Mouse (Mus musculus): Measurements from ENCODE around the gene Glb1l2.

Glb1l2 gene

DNA sequence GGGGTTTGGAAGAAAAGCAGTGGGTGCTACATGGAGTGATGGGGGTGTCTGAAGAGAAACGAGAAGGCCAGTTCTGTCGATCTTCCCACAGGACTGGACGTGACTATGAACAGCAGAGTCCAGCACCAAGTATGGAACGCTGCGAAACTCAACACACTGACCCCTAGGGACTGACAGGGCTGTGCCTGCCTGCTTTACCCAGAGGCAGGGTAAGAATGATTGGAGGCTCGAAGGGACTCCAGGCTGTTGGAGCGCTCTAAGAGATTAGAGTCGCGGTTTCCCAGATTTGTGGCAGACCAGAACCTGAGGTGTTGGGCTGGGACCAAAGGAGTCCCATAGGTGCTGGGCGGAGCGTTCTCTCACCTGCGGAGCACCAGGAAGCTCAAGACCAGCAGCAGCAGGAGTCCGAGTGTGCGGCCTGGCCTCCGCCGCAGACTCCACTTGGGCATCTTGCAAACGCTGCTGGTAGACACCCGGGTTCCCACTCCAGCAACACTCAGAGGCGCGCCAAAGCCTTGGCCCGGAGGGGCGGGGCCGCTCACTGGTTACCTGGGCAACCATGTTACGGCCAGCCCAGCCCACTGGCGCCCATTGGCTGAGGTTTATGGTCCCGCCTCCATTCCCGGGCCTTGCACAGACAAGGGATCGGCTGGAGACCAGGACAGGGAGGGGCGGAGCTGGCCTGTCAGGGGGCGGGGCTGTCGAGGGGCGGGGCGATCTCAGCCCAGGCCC is at the start of gene Glb1l2:
Gene Glb1l2, minus strand, starts transcription at position 534 of the 732 bp plus-strand sequence.
- peak; percentile 97 for DNase-seq (ENCODE audit: low read depth, low spot score)

DNA sequence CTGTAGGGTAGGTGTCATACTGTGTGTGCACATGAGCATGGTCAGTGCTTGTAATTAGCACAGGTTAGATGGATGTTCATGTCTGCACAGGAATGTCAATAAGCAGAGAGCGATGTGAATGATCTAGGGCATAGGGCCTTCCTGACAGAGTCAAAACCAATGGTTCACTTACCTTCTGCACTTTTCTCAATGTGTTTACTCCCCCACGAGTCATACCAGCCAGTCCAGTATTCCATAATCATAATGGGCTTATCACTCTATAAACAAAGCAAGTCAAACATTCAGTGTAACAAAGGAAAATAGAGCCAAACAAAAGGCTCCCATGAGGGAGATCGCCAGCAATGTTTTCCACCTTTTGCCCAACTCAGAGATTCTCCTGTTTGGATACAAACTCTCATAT is 24.8 kb upstream of the Glb1l2 start:
- no peak for DNase-seq (ENCODE audit: low read depth, low spot score)

DNA sequence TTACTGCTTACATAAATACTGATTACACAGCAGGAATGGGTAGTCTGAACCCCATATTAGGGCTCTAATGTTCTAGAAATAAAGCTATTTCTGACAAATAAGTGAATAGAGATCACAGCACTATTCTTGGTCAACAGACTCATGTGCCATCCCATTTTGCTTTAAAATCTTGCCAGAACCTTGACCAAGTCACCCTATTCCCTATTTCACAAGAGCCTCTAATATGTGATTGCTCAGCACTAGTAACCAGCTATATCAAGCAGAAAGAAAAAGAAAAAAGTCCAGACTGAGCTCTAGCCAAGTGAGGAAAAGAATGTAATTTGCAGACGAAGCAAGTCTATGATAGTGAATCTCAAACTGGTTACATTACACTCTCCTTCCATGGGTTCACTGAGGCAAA is 13.7 kb upstream of the Glb1l2 start:
- no peak for DNase-seq (ENCODE audit: low read depth, low spot score)

DNA sequence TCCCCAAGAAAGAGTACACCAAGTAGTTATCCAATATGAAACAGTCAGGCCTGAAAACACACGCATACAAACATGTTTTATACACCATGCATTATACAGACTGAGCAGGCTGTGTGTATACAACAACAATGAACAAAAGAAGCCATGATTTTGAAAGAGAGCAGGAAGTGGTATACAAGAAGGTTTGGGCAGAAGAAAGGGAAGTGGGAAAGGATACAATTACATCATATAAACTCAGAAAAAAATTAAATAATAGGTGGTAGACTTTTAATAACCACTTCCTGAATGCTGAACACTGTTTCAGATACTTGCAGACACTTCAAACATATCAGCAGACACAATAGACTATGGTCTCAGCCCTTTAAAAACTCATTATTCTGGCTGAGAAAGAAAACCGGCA is 2.5 kb upstream of the Glb1l2 start:
- no peak for DNase-seq (ENCODE audit: low read depth, low spot score)

DNA sequence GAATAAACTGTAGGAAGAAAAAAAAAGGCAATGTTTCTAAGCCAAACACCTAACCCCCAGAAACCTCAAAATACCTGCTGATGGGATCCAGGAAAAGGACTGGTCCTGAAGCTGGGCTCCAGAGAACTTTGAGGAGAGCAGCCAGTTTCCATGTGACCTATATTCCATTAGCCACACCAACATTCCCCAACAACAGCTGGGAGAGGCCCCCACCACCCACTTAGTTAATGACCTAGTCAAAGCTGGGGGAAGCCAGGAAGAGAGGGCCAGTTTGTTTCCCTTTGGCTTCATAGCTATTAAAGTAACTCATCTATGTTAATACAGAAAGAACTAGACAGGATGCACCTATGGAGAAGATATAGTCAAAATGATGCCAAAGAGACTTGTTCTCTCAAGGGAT is 1.9 kb downstream of the Glb1l2 start:
- DNase-seq (ENCODE audit: low read depth, low spot score): no peak

DNA sequence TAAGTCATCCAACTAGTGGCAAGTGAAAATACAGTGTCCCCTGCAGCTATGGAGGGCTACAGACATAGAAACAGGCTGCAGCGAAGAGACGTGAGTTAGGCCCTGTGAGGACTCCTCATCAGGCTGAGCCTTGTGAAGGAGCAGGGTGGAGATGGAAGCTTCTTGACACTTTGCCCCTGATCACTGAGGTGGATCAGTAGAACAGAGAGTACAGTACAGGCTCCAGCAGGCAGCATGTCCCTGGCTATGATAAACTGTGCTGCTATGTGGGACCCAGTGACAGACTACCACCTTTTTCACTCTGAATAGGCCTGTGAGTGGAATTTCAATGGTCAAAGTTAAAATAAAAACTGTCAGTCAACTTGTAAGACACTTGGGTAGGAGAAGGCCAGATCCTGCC is 5.9 kb downstream of the Glb1l2 start:
- DNase-seq (ENCODE audit: low read depth, low spot score): no peak

DNA sequence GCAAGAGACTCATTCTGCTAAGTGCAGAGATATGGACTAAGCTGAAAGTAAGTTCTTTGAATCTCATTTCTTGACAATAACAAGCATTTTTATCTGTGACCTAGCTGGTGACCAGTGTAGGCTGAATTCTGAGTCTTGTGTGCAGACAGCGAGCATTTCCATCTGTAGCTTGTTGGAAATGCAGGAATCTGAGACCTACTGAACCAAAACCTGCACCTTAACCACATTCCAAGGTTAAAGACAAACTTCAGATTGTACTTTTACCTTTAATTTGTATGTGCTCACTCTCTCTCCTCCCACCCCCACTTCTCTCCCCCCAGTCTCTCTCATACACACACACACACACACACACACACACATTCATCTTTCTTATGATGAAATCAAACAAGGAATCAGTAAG is 7.5 kb downstream of the Glb1l2 start:
- DNase-seq (ENCODE audit: low read depth, low spot score): no peak

DNA sequence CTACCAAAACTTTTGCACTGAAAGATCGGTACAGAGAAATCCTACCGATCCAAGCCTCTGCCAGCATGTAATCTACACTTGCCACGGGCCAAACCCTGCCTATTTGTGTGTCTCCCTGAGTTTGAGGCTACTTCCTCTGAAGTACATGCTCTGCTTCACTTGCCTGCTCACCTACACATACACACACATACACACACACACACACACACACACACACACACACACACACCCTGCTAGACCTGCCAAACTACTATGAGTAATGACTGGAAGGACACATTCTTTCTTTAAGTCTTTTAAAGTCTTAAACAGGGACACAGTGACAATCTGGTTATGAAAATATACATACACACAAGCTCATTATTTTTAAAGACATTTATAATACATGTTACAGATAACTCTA is 8.1 kb downstream of the Glb1l2 start:
- DNase-seq (ENCODE audit: low read depth, low spot score): no peak

DNA sequence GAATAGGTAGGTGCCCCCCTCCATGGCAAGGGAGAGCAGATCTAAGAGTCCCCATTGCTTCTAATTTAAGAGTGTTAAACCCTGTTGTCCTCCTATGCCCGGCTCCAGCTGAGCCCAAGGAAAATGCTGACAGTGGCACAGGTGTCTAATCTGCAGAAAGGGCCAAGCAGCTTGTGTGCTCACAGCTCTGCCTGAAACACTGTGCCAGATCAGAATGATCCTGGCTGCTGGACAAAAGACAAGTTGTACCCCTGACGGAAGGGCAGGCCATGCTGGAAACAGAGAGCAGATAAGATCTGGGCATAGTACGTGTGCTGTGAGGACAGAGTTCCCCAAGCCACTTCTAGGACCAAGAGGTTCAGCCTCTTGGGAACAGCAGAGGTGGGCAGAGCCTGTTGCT is 13.4 kb downstream of the Glb1l2 start:
- DNase-seq (ENCODE audit: low read depth, low spot score): no peak

DNA sequence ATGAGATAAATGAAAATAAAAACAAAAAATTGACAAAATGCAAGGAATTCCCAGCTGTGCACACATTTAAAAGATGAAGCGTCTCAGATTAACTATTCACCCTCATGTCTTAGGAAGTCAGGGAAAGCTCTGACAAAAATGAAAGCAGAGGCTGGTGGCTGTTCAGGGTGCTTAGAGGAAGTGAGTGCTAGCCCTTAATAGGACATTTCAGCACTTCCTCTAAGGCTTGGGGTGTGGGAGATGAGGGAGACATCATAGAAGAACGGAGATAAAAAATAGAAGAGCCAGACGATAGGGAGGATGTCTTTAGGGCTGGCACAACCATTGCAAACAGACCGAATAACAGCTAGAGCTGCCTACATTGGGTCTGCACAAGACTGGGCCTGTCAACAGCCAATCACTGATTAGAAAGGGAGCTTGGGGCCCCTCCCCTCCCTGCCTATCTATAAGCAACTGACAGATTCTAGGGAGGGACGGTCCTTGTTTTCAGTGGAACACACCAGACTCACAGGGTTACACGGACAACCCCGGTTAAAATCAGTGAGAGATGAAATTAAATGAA is 22.8 kb downstream of the Glb1l2 start:
- no peak for DNase-seq (ENCODE audit: low read depth, low spot score)

DNA sequence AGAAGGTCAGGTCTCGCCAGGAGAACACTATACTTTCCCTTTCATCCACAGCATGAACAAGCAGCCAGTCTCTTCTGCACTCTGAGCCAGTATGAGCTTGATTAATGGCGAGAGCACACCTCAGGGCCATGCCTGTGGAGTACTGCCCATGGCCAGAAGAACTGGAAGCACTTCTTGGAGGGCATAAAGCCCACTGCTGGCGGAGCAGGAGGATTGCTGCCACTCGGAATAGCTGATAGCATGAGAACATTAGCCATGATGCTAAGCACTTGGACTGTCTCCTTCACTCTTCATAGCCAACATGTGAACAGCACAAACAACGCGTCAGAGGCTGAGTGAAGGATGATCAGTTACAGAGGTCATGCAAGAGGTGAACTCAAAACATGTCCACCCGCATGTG is 27.8 kb downstream of the Glb1l2 start:
- DNase-seq (ENCODE audit: low read depth, low spot score): no peak

DNA sequence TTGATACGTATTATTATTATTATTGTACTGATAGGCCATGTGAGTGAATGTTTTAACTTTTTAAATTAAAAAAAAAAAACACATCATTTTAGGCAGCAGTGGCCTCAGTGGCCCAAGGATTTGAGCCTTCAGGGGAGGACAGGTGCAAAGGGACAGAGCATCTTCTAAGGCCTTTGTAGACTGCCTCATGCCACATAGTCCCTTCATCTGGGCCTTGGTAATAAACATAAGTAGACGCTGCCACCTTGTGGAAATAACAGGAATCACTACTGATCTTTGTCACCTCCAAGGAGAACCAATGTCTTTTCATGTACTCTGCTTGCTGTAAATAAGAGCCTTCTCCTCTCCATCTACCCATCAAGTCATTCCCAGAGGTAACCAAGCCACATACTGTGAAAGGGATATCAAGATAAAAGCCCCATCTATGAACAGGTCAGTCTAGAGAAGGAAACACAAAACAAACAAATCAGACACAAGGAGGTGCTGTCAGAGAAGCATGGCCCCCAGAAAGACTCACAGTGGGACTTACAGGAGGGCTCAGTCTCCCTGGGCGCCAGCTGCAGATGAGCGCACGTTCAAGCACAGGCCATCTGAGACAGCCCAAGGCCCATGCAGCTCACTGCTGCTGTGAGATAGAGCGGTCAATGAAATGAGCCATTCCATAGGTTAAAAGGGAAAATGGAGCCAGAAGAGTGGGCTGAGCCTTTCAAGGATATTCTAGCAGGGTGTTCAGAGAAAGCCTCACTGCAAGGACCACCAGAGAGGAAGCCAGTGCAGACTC is 30.0 kb downstream of the Glb1l2 start:
- DNase-seq (ENCODE audit: low read depth, low spot score): peak; percentile 74

DNA sequence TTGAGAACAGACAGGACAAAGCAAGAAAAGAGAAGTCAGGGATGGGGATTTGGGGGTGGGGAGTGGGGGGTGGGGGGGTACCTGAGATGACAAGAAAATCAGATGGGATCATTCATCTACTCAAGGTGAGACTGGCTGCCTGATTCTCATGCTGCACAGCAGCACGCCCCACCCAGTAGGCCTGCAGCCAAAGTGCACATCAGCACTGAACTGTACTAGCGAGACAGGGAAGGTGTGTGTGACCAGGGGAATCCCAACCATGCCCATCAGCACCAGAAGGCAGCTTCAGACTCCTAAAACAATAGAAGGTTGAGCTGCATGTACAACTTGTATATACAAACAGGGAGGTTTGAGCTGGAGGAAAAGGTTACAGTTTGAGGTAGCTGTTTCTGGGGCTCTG is 30.6 kb downstream of the Glb1l2 start:
- no peak for DNase-seq (ENCODE audit: low read depth, low spot score)

DNA sequence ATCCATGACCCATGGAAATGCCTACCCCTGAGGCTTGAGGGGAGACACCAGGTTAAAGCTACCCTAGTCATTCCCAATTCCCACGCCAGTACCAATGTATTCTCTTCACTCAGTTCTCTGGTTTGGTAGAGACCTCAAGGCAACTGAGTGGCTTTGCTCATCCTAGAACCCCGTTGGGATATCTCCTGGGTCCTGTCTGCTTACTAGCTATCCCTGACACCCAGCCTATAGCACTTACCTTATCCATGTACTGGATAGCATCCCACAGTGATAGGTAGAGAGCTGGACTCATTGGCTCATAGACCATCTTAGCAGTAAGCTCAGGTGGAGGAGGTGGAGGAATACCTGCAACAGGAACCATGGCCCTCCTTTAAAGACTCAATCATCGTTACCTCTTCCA is 38.1 kb downstream of the Glb1l2 start:
- no peak for DNase-seq (ENCODE audit: low read depth, low spot score)

DNA sequence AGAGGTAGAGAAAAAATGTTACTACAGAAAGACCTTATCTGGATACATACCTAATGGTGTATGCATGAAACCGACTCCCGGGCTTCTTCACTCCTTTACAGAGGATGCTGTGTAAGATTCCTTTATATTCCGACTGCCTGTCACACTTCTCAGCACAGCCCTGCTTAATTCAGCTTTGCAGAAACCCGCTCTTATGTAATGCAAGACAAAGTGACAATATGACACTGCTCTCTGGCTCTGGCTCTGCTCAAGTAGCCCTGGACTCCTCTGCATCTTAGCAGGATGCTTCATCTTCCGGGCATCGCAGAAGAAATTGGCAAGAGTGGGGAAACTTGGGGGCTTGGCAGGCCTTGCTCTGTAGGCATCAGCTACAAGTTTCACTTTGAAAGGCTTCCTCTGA is 43.8 kb downstream of the Glb1l2 start:
- DNase-seq (ENCODE audit: low read depth, low spot score): no peak

DNA sequence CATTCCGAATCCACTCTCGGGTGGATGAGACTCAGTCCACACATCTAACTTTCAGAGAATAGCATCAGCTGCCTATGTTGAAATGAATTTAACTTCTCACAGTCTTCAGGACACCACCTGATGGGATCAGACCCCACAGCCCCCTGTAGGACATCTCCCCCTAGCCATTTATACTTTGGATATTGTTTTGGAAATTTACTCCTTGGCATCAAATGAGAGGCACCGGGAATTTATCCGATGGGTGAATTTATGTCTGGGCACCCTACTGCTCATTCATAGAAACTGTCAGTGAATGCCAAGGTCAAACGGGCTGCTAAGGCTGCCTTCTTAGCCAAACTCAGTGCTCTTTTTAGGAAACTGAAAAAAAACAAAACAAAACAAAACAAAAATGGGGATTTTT is 45.7 kb downstream of the Glb1l2 start:
- no peak for DNase-seq (ENCODE audit: low read depth, low spot score)

DNA sequence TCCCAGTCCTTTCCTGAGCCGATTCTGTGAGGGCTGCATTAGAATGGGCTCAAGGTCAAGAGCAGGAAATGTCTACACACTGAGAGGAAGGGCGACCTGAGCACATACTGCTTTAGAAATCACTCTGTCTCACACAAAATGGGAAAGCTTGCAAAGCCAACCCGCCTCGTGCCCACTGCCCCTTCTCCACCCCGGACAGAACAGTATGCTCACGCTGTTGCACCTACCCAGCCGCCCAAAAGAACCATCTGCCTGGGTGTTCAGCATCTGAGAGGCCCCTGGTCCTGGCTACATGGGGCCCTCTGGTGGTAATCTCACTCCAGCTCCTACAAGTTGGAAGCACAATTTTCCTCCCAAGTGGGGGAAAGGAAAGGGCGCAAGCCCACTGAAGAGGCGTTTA is 46.2 kb downstream of the Glb1l2 start:
- DNase-seq (ENCODE audit: low read depth, low spot score): peak; percentile 70

DNA sequence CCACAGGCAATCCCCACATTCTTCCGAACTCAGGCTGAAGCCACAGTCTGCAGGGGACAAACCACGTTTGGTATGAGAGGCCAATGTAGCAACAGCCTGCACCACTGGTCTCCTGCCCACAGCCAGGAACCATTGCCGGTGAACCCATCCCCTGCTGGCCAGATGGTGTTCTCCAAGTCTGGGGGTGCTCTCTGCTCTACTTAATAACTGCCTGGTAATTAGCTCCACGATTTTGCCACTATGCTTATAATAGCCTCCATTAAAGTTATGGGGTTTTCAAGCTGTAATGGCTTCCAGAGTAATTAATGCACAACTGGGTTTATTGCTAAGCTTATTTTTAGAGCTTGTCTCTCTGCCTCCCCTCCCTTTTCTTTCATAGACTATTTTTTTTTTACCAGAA is 57.4 kb downstream of the Glb1l2 start:
- no peak for DNase-seq (ENCODE audit: low read depth, low spot score)

DNA sequence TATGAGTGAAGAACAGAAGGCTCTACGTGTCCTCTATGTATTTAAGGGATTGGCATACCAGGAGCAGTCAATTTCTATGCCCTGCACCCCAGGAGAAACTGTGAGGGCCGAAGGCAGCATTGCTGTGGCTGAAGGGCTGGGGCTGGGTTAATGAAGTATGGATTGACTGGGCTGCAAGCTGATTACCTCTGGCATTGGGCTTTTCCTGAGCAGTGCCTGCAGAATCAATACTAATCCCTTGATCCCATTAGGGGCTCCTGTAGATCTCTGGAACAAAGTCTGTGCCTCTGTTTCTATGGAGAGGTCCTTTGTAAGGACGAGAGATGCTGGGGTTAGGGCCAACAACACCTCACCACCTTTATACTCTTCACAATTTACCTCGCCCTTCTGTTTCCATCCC is 59.1 kb downstream of the Glb1l2 start:
- DNase-seq (ENCODE audit: low read depth, low spot score): no peak

DNA sequence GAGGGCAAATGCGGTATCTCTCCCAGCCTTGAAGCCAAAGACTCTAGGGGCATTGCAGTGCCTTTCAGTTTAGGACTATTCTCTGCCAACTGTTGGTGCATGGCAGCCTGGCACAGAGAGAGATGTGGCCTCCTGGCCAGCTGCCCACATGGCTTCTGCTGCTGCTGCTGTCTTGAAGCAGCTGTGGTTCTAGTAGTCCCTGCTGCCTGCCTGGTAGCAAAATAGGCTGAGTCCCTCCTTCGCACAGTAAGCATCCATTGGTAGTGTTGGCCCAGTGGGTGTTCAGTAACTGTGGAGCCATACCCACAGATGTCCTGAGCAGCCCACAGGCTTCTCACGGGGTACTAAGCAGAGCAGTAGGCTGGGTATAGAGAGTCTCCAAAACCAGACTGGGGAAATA is 63.5 kb downstream of the Glb1l2 start:
- DNase-seq (ENCODE audit: low read depth, low spot score): no peak

DNA sequence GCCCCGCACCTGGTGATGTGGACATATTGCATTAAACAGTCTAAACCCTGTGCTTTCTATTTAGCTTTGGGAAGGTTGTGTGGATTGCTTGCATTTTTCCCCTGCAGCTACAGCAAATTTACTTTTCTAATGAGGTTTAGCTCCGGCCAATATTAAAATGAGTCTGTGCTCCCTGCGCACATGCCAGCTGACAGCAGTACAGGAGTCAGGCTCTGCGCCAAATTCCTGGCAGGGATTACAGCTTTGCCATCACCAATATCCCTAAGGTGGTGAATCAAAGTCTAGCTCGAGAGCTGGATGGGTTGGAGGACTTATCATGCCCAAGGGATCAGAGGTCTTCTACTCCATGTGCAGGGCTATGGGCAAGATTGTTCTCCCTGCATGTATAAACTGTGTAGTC is 69.2 kb downstream of the Glb1l2 start:
- DNase-seq (ENCODE audit: low read depth, low spot score): no peak

DNA sequence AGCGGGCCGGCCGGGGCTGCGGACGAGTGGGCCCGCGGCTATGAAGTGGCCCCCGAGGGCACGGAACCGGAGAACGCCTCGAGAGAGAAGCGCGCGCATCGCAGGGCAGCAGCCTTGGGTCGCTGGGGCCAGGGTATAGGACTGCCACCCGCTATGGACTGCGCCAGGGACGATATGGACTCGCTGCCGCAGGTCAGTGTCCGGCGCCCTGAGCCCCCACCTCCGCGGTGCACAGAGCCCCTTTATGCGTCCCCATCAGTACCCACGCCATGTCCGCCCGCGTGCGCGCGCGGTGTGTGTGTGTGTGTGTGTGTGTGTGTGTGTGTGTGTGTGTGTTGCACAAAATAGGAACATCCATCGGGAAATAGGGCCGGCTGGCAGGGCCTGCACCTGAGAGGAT is 72.3 kb downstream of the Glb1l2 start:
- DNase-seq (ENCODE audit: low read depth, low spot score): peak; percentile 12

Data from R1 (cell line).